Mouse (Mus musculus): ENCODE data around the gene Wdfy1. TPM values are rescaled to one million over a fixed set of nuclear protein-coding genes. Genes with fewer than 3 reads are reported as not detected.

Wdfy1 gene
- polyA plus RNA-seq, 1 experiment: 400 TPM

DNA sequence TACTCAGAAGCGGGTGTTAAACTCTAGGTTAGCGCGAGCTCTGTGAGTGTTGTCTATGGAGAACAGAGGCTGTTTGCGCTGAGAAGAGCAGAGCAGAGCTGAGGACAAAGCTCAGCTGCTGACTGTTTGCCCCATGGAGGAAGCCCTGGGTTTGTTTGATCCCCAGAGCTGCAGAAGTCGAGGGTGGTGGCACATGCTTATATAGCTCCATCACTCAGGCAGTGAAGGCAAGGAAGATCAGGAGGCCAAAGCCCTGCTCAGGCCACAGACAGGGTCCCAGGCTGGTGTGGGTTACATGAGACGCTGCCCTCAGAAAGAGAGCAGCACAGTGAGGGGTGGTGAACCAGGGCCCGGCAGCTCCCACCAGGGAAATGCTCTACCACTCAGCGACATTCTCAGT lies 65.7 kb downstream of the Wdfy1 start:
- H3K4me3 ChIP-seq (ENCODE audit: control insufficient read depth, low read depth, low read length): no peak overlapping the region
- H3K27ac ChIP-seq (ENCODE audit: control insufficient read depth, insufficient read depth, low read depth, low read length): no peak overlapping the region
- H3K4me1 ChIP-seq (ENCODE audit: control insufficient read depth, insufficient read depth, low read length): no peaks in the 10 kb centered on the region
- H3K27me3 ChIP-seq (ENCODE audit: control insufficient read depth, insufficient read depth, low read length): no peaks in the 10 kb centered on the region
- H3K36me3 ChIP-seq (ENCODE audit: control insufficient read depth, insufficient read depth, low read length): peaks cover 2% of the 10 kb centered on the region
- no peak for TF ChIP-seq POLR2A (IDR thresholded peaks at IDR 0.05; ENCODE audit: control insufficient read depth, low read depth, low read length)
- no peak for TF ChIP-seq CTCF (IDR thresholded peaks at IDR 0.05; ENCODE audit: control insufficient read depth, insufficient read depth, insufficient replicate concordance, low read depth, low read length)

DNA sequence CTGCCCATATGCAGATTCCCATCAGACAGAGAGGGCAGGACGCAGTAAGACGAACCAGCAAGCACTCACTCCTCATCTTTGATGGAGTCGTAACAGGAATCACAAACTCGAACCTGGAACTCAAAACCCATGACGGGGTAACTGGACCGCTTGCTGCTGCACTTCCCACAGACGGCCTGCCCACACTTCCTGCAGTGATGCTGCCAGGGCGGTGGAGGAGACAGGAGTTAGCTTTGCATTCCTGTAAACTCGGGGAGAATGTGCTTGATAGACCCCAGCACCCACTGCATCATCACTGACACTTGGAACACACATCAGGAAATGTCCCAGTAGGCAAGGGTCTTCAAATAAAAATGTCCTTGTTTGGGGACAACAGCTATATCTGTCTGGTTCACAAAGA lies 68.6 kb downstream of the Wdfy1 start:
- no peaks in the 10 kb centered on the region; the same call in 1 of the 2 replicates for H3K36me3 ChIP-seq (ENCODE audit: control insufficient read depth, insufficient read depth, low read length)
- H3K4me3 ChIP-seq (ENCODE audit: control insufficient read depth, low read depth, low read length): no peak overlapping the region
- no peak for TF ChIP-seq POLR2A (IDR thresholded peaks at IDR 0.05; ENCODE audit: control insufficient read depth, low read depth, low read length)
- no peak for TF ChIP-seq CTCF (IDR thresholded peaks at IDR 0.05; ENCODE audit: control insufficient read depth, insufficient read depth, insufficient replicate concordance, low read depth, low read length)
- H3K27ac ChIP-seq (ENCODE audit: control insufficient read depth, insufficient read depth, low read depth, low read length): no peak overlapping the region
- H3K4me1 ChIP-seq (ENCODE audit: control insufficient read depth, insufficient read depth, low read length): no peaks in the 10 kb centered on the region
- H3K27me3 ChIP-seq (ENCODE audit: control insufficient read depth, insufficient read depth, low read length): no peaks in the 10 kb centered on the region

- Histone ChIP-seq H3K27me3 (ENCODE audit: control insufficient read depth, insufficient read depth, low read length) (no peaks in the 10 kb centered on the region), H3K4me3 (ENCODE audit: control insufficient read depth, low read depth, low read length) (no peak overlapping the region), H3K4me1 (ENCODE audit: control insufficient read depth, insufficient read depth, low read length) (no peaks in the 10 kb centered on the region), H3K27ac (ENCODE audit: control insufficient read depth, insufficient read depth, low read depth, low read length) (no peak overlapping the region), H3K36me3 (ENCODE audit: control insufficient read depth, insufficient read depth, low read length) (no peaks in the 10 kb centered on the region; the same call in 1 of the 2 replicates)
- TF ChIP-seq POLR2A (IDR thresholded peaks at IDR 0.05; ENCODE audit: control insufficient read depth, low read depth, low read length) (no peak), CTCF (IDR thresholded peaks at IDR 0.05; ENCODE audit: control insufficient read depth, insufficient read depth, insufficient replicate concordance, low read depth, low read length) (no peak)
Observed at GRCm38 (mm10) chr1:79706707-79707106, 69.2 kb downstream of the Wdfy1 start.

DNA sequence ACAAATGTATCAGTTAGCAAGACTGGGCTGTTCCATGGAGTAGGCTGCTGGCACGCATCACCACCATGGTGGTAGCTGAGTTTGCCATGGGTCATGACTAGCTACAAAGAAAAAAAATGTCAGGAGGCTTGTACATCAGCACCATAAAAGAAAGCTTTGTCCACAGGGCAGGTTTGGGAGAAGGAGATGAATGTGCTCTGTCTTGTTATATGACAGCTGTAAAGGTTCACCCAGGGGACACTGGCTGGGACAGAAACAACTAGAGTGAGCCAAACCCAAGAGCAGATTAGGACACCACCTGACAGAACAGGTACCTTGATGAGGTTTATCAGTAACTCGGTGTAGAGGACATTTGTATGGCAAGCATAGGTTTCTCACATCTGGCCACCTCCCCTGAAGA lies 71.3 kb downstream of the Wdfy1 start:
- H3K36me3 ChIP-seq (ENCODE audit: control insufficient read depth, insufficient read depth, low read length): no peaks in the 10 kb centered on the region; the same call in 1 of the 2 replicates
- no peaks in the 10 kb centered on the region for H3K4me1 ChIP-seq (ENCODE audit: control insufficient read depth, insufficient read depth, low read length)
- H3K27me3 ChIP-seq (ENCODE audit: control insufficient read depth, insufficient read depth, low read length): no peaks in the 10 kb centered on the region
- H3K27ac ChIP-seq (ENCODE audit: control insufficient read depth, insufficient read depth, low read depth, low read length): no peak overlapping the region
- no peak overlapping the region for H3K4me3 ChIP-seq (ENCODE audit: control insufficient read depth, low read depth, low read length)
- TF ChIP-seq CTCF (IDR thresholded peaks at IDR 0.05; ENCODE audit: control insufficient read depth, insufficient read depth, insufficient replicate concordance, low read depth, low read length) (no peak), POLR2A (IDR thresholded peaks at IDR 0.05; ENCODE audit: control insufficient read depth, low read depth, low read length) (no peak)

GRCm38 (mm10) chr1:79703520-79703919 lies 72.4 kb downstream of the Wdfy1 start:
- no peak overlapping the region for H3K4me3 ChIP-seq (ENCODE audit: control insufficient read depth, low read depth, low read length)
- H3K36me3 ChIP-seq (ENCODE audit: control insufficient read depth, insufficient read depth, low read length): no peaks in the 10 kb centered on the region; the same call in 1 of the 2 replicates
- no peaks in the 10 kb centered on the region for H3K27me3 ChIP-seq (ENCODE audit: control insufficient read depth, insufficient read depth, low read length)
- no peak overlapping the region for H3K27ac ChIP-seq (ENCODE audit: control insufficient read depth, insufficient read depth, low read depth, low read length)
- H3K4me1 ChIP-seq (ENCODE audit: control insufficient read depth, insufficient read depth, low read length): no peaks in the 10 kb centered on the region
- no peak for TF ChIP-seq CTCF (IDR thresholded peaks at IDR 0.05; ENCODE audit: control insufficient read depth, insufficient read depth, insufficient replicate concordance, low read depth, low read length)
- no peak for TF ChIP-seq POLR2A (IDR thresholded peaks at IDR 0.05; ENCODE audit: control insufficient read depth, low read depth, low read length)

DNA sequence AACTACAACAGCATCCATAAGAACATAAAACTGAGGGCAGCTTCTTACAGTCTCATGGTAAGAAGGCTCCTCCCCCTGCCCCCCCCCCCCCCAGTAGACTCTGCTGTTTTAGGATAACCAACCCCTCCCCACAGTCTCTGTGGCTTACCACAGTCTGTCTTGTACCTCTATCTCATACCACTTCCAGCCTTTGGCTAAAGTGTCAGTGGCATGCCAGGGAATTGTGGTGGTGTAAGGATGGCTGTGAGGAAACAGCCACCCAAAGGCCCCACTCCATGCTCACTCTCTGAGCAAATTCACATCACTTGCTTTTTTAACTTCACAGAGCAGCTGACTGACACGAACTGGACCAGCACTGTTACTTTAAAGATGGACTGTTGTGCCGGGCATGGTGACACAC lies 77.4 kb downstream of the Wdfy1 start:
- H3K4me1 ChIP-seq (ENCODE audit: control insufficient read depth, insufficient read depth, low read length): no peaks in the 10 kb centered on the region
- no peak for TF ChIP-seq CTCF (IDR thresholded peaks at IDR 0.05; ENCODE audit: control insufficient read depth, insufficient read depth, insufficient replicate concordance, low read depth, low read length)
- no peak for TF ChIP-seq POLR2A (IDR thresholded peaks at IDR 0.05; ENCODE audit: control insufficient read depth, low read depth, low read length)
- H3K36me3 ChIP-seq (ENCODE audit: control insufficient read depth, insufficient read depth, low read length): no peaks in the 10 kb centered on the region
- no peak overlapping the region for H3K27ac ChIP-seq (ENCODE audit: control insufficient read depth, insufficient read depth, low read depth, low read length)
- no peak overlapping the region for H3K4me3 ChIP-seq (ENCODE audit: control insufficient read depth, low read depth, low read length)
- no peaks in the 10 kb centered on the region for H3K27me3 ChIP-seq (ENCODE audit: control insufficient read depth, insufficient read depth, low read length)

GRCm38 (mm10) chr1:79697382-79697781 lies 78.6 kb downstream of the Wdfy1 start:
- no peak overlapping the region for H3K27ac ChIP-seq (ENCODE audit: control insufficient read depth, insufficient read depth, low read depth, low read length)
- H3K36me3 ChIP-seq (ENCODE audit: control insufficient read depth, insufficient read depth, low read length): no peaks in the 10 kb centered on the region
- no peaks in the 10 kb centered on the region for H3K27me3 ChIP-seq (ENCODE audit: control insufficient read depth, insufficient read depth, low read length)
- no peak for TF ChIP-seq POLR2A (IDR thresholded peaks at IDR 0.05; ENCODE audit: control insufficient read depth, low read depth, low read length)
- no peak for TF ChIP-seq CTCF (IDR thresholded peaks at IDR 0.05; ENCODE audit: control insufficient read depth, insufficient read depth, insufficient replicate concordance, low read depth, low read length)
- H3K4me3 ChIP-seq (ENCODE audit: control insufficient read depth, low read depth, low read length): no peak overlapping the region
- no peaks in the 10 kb centered on the region for H3K4me1 ChIP-seq (ENCODE audit: control insufficient read depth, insufficient read depth, low read length)

GRCm38 (mm10) chr1:79696933-79697332 lies 79.0 kb downstream of the Wdfy1 start:
- Histone ChIP-seq H3K27ac (ENCODE audit: control insufficient read depth, insufficient read depth, low read depth, low read length) (no peak overlapping the region), H3K27me3 (ENCODE audit: control insufficient read depth, insufficient read depth, low read length) (no peaks in the 10 kb centered on the region), H3K4me1 (ENCODE audit: control insufficient read depth, insufficient read depth, low read length) (no peaks in the 10 kb centered on the region), H3K36me3 (ENCODE audit: control insufficient read depth, insufficient read depth, low read length) (no peaks in the 10 kb centered on the region), H3K4me3 (ENCODE audit: control insufficient read depth, low read depth, low read length) (no peak overlapping the region)
- no peak for TF ChIP-seq CTCF (IDR thresholded peaks at IDR 0.05; ENCODE audit: control insufficient read depth, insufficient read depth, insufficient replicate concordance, low read depth, low read length)
- TF ChIP-seq POLR2A (IDR thresholded peaks at IDR 0.05; ENCODE audit: control insufficient read depth, low read depth, low read length): no peak
